Mouse (Mus musculus): ENCODE measurements around the gene Rhbdl2. TPM values are rescaled to one million over a fixed set of nuclear protein-coding genes. Genes with fewer than 3 reads are reported as not detected.

The Rhbdl2 gene
- polyA plus RNA-seq, 1 experiment: 0.66 TPM

DNA sequence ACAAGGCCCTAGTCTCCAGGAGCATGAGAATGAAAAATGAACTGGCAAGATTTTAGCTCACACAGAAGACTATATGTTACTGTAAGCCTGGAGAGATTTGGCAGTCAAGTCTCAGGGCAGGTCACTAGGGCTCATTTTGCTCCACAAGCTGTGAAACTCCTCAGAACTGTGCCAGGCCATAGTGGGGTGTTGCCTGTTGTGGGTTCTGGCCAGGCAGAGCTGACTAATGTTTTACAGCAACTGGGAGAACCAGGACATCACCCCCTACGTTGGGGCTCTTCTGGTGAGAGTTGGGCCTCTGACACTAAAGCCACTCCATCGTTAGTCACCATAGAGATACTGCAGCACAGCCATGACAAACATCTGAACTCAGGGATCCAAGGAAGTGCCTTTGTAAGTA lies 72.1 kb downstream of the Rhbdl2 start:
- Histone ChIP-seq H3K4me1 (ENCODE audit: control insufficient read depth, insufficient read depth, low read length) (no peaks in the 10 kb centered on the region), H3K4me3 (replicated peaks; ENCODE audit: extremely low read depth, low read depth, low read length) (no peak overlapping the region)
- DNase-seq: no peak
- WGBS: 47% methylated on average over 2 of the region's 2 CpGs
- TF ChIP-seq POLR2A (IDR thresholded peaks at IDR 0.05; ENCODE audit: borderline replicate concordance, extremely low read depth, low read depth, low read length) (no peak), CTCF (IDR thresholded peaks at IDR 0.05; ENCODE audit: insufficient read depth, low read length) (no peak)

DNA sequence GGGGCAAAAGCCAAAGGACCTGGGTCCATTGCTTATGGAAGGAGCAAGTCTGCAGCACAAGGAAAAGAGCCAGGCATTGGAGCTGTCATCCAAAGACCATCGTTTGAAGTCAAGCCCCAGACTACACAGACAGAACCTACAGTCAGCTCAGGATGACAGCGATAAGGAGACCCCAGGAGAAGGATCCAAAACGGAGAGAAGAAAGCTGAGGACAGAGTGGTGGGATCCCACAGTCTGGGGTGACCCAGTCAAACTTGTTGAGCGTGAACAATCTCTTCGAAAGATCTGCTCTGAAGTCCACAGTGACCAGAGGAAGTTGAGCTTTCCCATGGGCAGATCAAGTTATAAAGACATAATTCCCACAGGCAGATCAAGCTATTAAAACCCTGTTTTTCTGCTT lies 72.9 kb downstream of the Rhbdl2 start:
- H3K4me1 ChIP-seq (ENCODE audit: control insufficient read depth, insufficient read depth, low read length): no peaks in the 10 kb centered on the region
- TF ChIP-seq POLR2A (IDR thresholded peaks at IDR 0.05; ENCODE audit: borderline replicate concordance, extremely low read depth, low read depth, low read length) (no peak), CTCF (IDR thresholded peaks at IDR 0.05; ENCODE audit: insufficient read depth, low read length) (no peak)
- DNase-seq: no peak
- 81% methylated on average over 5 of the region's 5 CpGs for WGBS
- no peak overlapping the region for H3K4me3 ChIP-seq (replicated peaks; ENCODE audit: extremely low read depth, low read depth, low read length)

Other genes starting within 250 kb of the Rhbdl2 start
- 216 and 249 TPM in 2 replicates for gene Macf1, start 103.5 kb upstream of the Rhbdl2 start, polyA plus RNA-seq (2012; rRNA removed)
- 24.3 and 54.2 TPM in 2 replicates for gene Ndufs5, start 69.7 kb upstream of the Rhbdl2 start, polyA plus RNA-seq (2012; rRNA removed)
- 23.6 and 27.8 TPM in 2 replicates for gene Akirin1, start 37.5 kb upstream of the Rhbdl2 start, polyA plus RNA-seq (2012; rRNA removed)
- gene 4933427I04Rik, start 71.8 kb downstream of the Rhbdl2 start, polyA plus RNA-seq (2012; rRNA removed): not detected in 2 replicates
- 10.7 and 15.7 TPM in 2 replicates for gene Mycbp, start 117.0 kb downstream of the Rhbdl2 start, polyA plus RNA-seq (2012; rRNA removed)
- gene Rragc, start 129.6 kb downstream of the Rhbdl2 start, polyA plus RNA-seq (2012; rRNA removed): 39.9 and 49.6 TPM in 2 replicates
- not detected in 2 replicates for gene 4930535I16Rik, start 130.1 kb downstream of the Rhbdl2 start, polyA plus RNA-seq (2012; rRNA removed)